ENCODE assay signal across 22 mouse cellular contexts in genomic region chr6:145659116-145659515, GRCm38 (mm10). TPM values are rescaled to one million over a fixed set of nuclear protein-coding genes. Genes with fewer than 3 reads are reported as not detected.
A peak's percentile ranks its signal among the peaks of the same experiment; 100 is the strongest.
DNase-seq lines count a peak whose midpoint lies in the region; ATAC-seq lines count a peak whose summit lies in the region.
"Had no signal": no experiment of that assay in that cellular context is flagged by ENCODE, and none has a peak within 500 bp of the region (broad histone marks: within the 10 kb centered on the region; RNA-seq: fewer than 3 reads in every experiment).

No protein-coding gene starts in this region.

- no peak for ATAC-seq in cerebellum, adult (ENCODE audit: insufficient number of reproducible peaks, low FRiP score, low TSS enrichment)
- no peak for ATAC-seq in erythroblast, adult 5-6 weeks (replicated peaks; ENCODE audit: low FRiP score, poor library complexity, severe bottlenecking)
- ATAC-seq: activated CD4-positive, CD25-positive, alpha-beta regulatory T cell, adult 4 months; forebrain, embryonic 13.5 days; forebrain, embryonic 15.5 days; forebrain, postnatal 0 days; Patski had no signal

- peak; percentile 25 to 39 for DNase-seq in cerebellum, postnatal 14 days
- DNase-seq in heart, adult 11 months, result peak; percentile 66
- no peak for DNase-seq in heart, adult 8-10 months (ENCODE audit: low spot score)
- peak; percentile 33 for DNase-seq in left cerebral cortex, postnatal 4 days
- DNase-seq in left cerebral cortex, postnatal 14 days (ENCODE audit: low spot score in 2 of 2), result no peak
- DNase-seq in brain, adult 2 months (ENCODE audit: low read depth, low spot score), result peak; percentile 2
- DNase-seq: adrenal gland, adult 8-10 months; adrenal gland, postnatal 14 days; adrenal gland, postnatal 36 days; cerebellum, adult 9-10 months; embryo, embryonic 11 days; forebrain, postnatal 0 days had no signal

- intact Hi-C loops in left cerebral cortex, postnatal 4 days (cut with DNase I), result no loop called here
- intact Hi-C loops in left cerebral cortex, postnatal 14 days (cut with DNase I), result no loop called here

RNA-seq across cellular contexts. Expression of gene Tuba3b, which starts 43.6 kb away (rescaled TPM):
- under 1 TPM in 3 of 4 experiments, not detected in 1; 0.14 to 0.22 (median 0.19) TPM for total RNA-seq in heart, adult 8-10 months (2022)
- not detected for total RNA-seq in left cerebral cortex, postnatal 4 days (2021)
- total RNA-seq in left cerebral cortex, postnatal 14 days (2021), result not detected
- total RNA-seq in erythroblast, adult 5-6 weeks (2015; ENCODE audit: low replicate concordance), result not detected in 2 replicates
- not detected in 2 replicates for total RNA-seq in erythroblast, adult 5-6 weeks (2017; ENCODE audit: low replicate concordance)
- total RNA-seq: adrenal gland, adult 18-20 months; adrenal gland, postnatal 14 days; adrenal gland, postnatal 36 days; common myeloid progenitor, adult 5-6 weeks; forebrain, postnatal 0 days had no signal

RNA-seq across cellular contexts. Expression of gene Lmntd1, which starts 45.0 kb away (rescaled TPM):
- total RNA-seq in heart, adult 8-10 months (2022), result 1 to 10 TPM; 1.1 to 3.6 (median 3.2) TPM
- 1 to 10 TPM; 1.9 to 2.1 TPM for total RNA-seq in left cerebral cortex, postnatal 4 days (2021)
- total RNA-seq in left cerebral cortex, postnatal 14 days (2021), result 1 to 10 TPM; 2.2 to 2.4 TPM
- total RNA-seq in erythroblast, adult 5-6 weeks (2015; ENCODE audit: low replicate concordance), result not detected in 2 replicates
- total RNA-seq in erythroblast, adult 5-6 weeks (2017; ENCODE audit: low replicate concordance), result not detected in 2 replicates
- total RNA-seq: common myeloid progenitor, adult 5-6 weeks; ES-E14; MEL had no signal

Comparison
In these comparisons a context has a peak if more than half of its experiments do, and no peak if none do; other contexts are left out.
1. DNase-seq: peak in cerebellum, postnatal 14 days (2 of 2), heart, adult 11 months (single experiment), left cerebral cortex, postnatal 4 days (single experiment) and brain, adult 2 months (single experiment); none in heart, adult 8-10 months (single experiment) and left cerebral cortex, postnatal 14 days (0 of 2).